ENCODE assay signal across 9 mouse cellular contexts in genomic region chr8:111366610-111367234, GRCm38 (mm10). TPM values are rescaled to one million over a fixed set of nuclear protein-coding genes. Genes with fewer than 3 reads are reported as not detected.
DNase-seq lines count a peak whose midpoint lies in the region; ATAC-seq and TF ChIP-seq lines count a peak whose summit lies in the region.
"Had no signal": no experiment of that assay in that cellular context is flagged by ENCODE, and none has a peak within 500 bp of the region (broad histone marks: within the 10 kb centered on the region; RNA-seq: fewer than 3 reads in every experiment).

No protein-coding gene starts in this region.

- H3K27me3 ChIP-seq in intestine, postnatal 0 days (replicated peaks; ENCODE audit: control insufficient read depth, insufficient read depth, low read length) = no peaks in the 10 kb centered on the region
- H3K27me3 ChIP-seq in neural tube, embryonic 13.5 days = 0 out of 2 replicates have a peak, but pooled peaks cover 3% of the 10 kb centered on the region
- no peaks in the 10 kb centered on the region for H3K27me3 ChIP-seq in thymus, adult 2 months (ENCODE audit: control insufficient read depth, insufficient read depth, low read length)

- no peaks in the 10 kb centered on the region for H3K9me3 ChIP-seq in intestine, postnatal 0 days (ENCODE audit: control insufficient read depth)
- no peaks in the 10 kb centered on the region for H3K9me3 ChIP-seq in neural tube, embryonic 13.5 days

- ATAC-seq in intestine, postnatal 0 days = peak; percentile 80
- ATAC-seq in neural tube, embryonic 13.5 days (ENCODE audit: low read depth) = no peak

- H3K27ac ChIP-seq in brown adipose tissue, adult 24 weeks (replicated peaks; ENCODE audit: low read depth, low read length) = peak overlapping the region; percentile 36; the same call in 1 of the 2 replicates
- no peak overlapping the region for H3K27ac ChIP-seq in intestine, postnatal 0 days (ENCODE audit: low read depth, low read length)
- H3K27ac ChIP-seq in neural tube, embryonic 13.5 days (replicated peaks) = no peak overlapping the region; the same call in 1 of the 2 replicates
- H3K27ac ChIP-seq in thymus, adult 2 months (ENCODE audit: control insufficient read depth, insufficient read depth, low read length) = no peak overlapping the region
- H3K27ac ChIP-seq: macrophage had no signal

- H3K9ac ChIP-seq in intestine, postnatal 0 days (ENCODE audit: low read depth, low read length) = no peak overlapping the region
- 0 out of 2 replicates have a peak overlapping the region, but pooled peaks have one; percentile 17 for H3K9ac ChIP-seq in neural tube, embryonic 13.5 days

- H3K4me3 ChIP-seq in brown adipose tissue, adult 24 weeks (ENCODE audit: insufficient read depth, low read depth, low read length) = peak overlapping the region; percentile 34
- peak overlapping the region; percentile 12; the same call in 1 of the 2 replicates for H3K4me3 ChIP-seq in intestine, postnatal 0 days (ENCODE audit: low read depth, low read length)
- no peak overlapping the region for H3K4me3 ChIP-seq in neural tube, embryonic 13.5 days
- H3K4me3 ChIP-seq in thymus, adult 2 months (ENCODE audit: control insufficient read depth, insufficient read depth, low read length) = no peak overlapping the region

- TF ChIP-seq CTCF in intestine, postnatal 0 days (IDR thresholded peaks at IDR 0.05; ENCODE audit: low read depth) = no peak
- no peak for TF ChIP-seq CTCF in thymus, adult 2 months (IDR thresholded peaks at IDR 0.05; ENCODE audit: borderline replicate concordance, control insufficient read depth, extremely low read depth, insufficient read depth, low read length, poor library complexity)

- H3K36me3 ChIP-seq in intestine, postnatal 0 days (ENCODE audit: control insufficient read depth, insufficient read depth) = no peaks in the 10 kb centered on the region
- no peaks in the 10 kb centered on the region for H3K36me3 ChIP-seq in neural tube, embryonic 13.5 days
- H3K36me3 ChIP-seq in thymus, adult 2 months (ENCODE audit: control insufficient read depth, insufficient read depth, low read length) = no peaks in the 10 kb centered on the region

- DNase-seq in lung, adult 18-20 months = peak; percentile 42 to 63
- DNase-seq in lung, postnatal 10 days = no peak
- no peak for DNase-seq in thymus, adult 2 months
- DNase-seq in cerebellum, adult 18-20 months = no peak
- DNase-seq in left cerebral cortex, adult 11 months (ENCODE audit: low spot score) = no peak

- WGBS in intestine, postnatal 0 days = 18% methylated on average over 14 of the region's 14 CpGs
- 44% methylated on average over 14 of the region's 14 CpGs for WGBS in neural tube, embryonic 13.5 days
- WGBS in thymus, adult 2 months = 50% methylated on average over 14 of the region's 14 CpGs

- H3K4me1 ChIP-seq in brown adipose tissue, adult 24 weeks (ENCODE audit: control insufficient read depth, insufficient read depth, insufficient read length, low read length) = peaks cover 4% of the 10 kb centered on the region; the same call in 1 of the 2 replicates
- no peaks in the 10 kb centered on the region for H3K4me1 ChIP-seq in intestine, postnatal 0 days (replicated peaks; ENCODE audit: control insufficient read depth, insufficient read depth, low read length)
- no peaks in the 10 kb centered on the region for H3K4me1 ChIP-seq in neural tube, embryonic 13.5 days (replicated peaks)
- H3K4me1 ChIP-seq in thymus, adult 2 months (replicated peaks; ENCODE audit: control insufficient read depth, insufficient read depth, low read length) = no peaks in the 10 kb centered on the region

- TF ChIP-seq POLR2A in thymus, adult 2 months (IDR thresholded peaks at IDR 0.05; ENCODE audit: control insufficient read depth, extremely low read depth, insufficient read depth, low read length, poor library complexity) = no peak

- peak overlapping the region; percentile 61 for H3K4me2 ChIP-seq in intestine, postnatal 0 days (replicated peaks; ENCODE audit: low read depth)
- H3K4me2 ChIP-seq in neural tube, embryonic 13.5 days = no peak overlapping the region

RNA-seq across cellular contexts. Expression of gene Fa2h, which starts 26.9 kb away (rescaled TPM):
- 1.0 TPM in 1 of 2 replicates, not detected in the other for polyA plus RNA-seq in brown adipose tissue, adult 24 weeks (2012; ENCODE audit: insufficient read depth, insufficient read length, missing spikeins)
- polyA plus RNA-seq in intestine, postnatal 0 days (2015; fragmentation: Nextera tagmentation; extraction: Ambion mirVana) = 0.50 and 2.6 TPM in 2 replicates
- polyA plus RNA-seq in neural tube, embryonic 13.5 days (2015; fragmentation: Nextera tagmentation; extraction: Ambion mirVana) = 0.11 and 0.13 TPM in 2 replicates
- polyA plus RNA-seq in thymus, adult 2 months (2012; rRNA removed) = 0.73 and 0.87 TPM in 2 replicates
- polyA plus RNA-seq: macrophage had no signal

RNA-seq across cellular contexts. Expression of gene Mlkl, which starts 28.7 kb away (rescaled TPM):
- polyA plus RNA-seq in brown adipose tissue, adult 24 weeks (2012; ENCODE audit: insufficient read depth, insufficient read length, missing spikeins) = 2.7 and 2.8 TPM in 2 replicates
- polyA plus RNA-seq in intestine, postnatal 0 days (2015; fragmentation: Nextera tagmentation; extraction: Ambion mirVana) = 10.0 TPM in 2 replicates
- polyA plus RNA-seq in neural tube, embryonic 13.5 days (2015; fragmentation: Nextera tagmentation; extraction: Ambion mirVana) = 0.18 and 0.90 TPM in 2 replicates
- polyA plus RNA-seq in thymus, adult 2 months (2012; rRNA removed) = 0.60 and 0.65 TPM in 2 replicates

Comparison
In these comparisons a context has a peak if more than half of its experiments do, and no peak if none do; other contexts are left out.
1. DNase-seq: peak in lung, adult 18-20 months (2 of 2); none in lung, postnatal 10 days (single experiment), thymus, adult 2 months (single experiment), cerebellum, adult 18-20 months (0 of 2) and left cerebral cortex, adult 11 months (single experiment).
2. H3K4me3 ChIP-seq: peak in brown adipose tissue, adult 24 weeks (single experiment) and intestine, postnatal 0 days (single experiment); none in neural tube, embryonic 13.5 days (single experiment) and thymus, adult 2 months (single experiment).